Mouse (Mus musculus) heart, postnatal 14 days (tissue): Measurements from ENCODE around the gene Plscr4. TPM values are rescaled to one million over a fixed set of nuclear protein-coding genes. Genes with fewer than 3 reads are reported as not detected.

Experiments
- DNase-seq, 2 experiments: peaks; one replicate each; pipeline ENCODE4 v3.0.0; 2021 to 2022
- intact Hi-C: fragments of 180-260 bp; cut with DNase I; formaldehyde crosslinking; loops from one replicate; pipeline ENCODE4 v1.15.1; 2025
- total RNA-seq, 2 experiments: library from RNA; stranded (reverse); gene quantifications; 2 replicates each; pipeline ENCODE4 v1.2.3; 2021

Plscr4 gene
- total RNA-seq, 2 experiments from 2014 or later, result 10.4 to 12.2 TPM

DNA sequence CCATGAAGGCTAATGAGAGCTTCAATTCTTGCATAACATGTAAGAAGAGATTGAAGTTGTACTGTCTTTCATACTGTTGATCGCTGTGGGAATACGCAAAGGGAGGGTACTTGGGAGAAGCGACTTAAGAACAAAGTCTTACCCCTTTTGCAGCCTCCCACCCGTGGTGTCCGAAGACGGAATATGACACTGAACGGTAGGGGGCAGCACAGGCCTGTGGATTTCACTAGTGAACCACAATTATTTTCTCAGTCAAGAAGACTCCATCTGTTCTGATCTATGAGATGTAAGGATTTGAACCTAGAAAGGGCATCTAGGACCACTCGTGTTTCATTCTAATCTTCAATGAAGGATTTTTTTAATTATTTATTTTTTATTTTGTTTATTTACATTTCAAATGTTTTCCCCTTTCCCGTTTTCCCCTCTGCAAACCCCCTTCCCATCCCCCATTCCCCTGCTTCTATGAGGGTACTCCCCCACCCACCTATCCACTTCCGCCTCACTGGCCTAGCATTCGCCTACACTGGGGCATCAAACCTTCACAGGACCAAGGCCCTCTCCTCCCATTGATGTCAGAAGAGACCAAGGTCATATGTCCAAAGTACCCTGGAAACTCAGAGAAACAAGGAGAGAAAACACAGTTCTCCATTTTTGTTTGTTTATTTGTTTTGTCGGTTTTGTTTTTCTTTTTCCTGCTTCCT, 42.7 kb downstream of the Plscr4 start:
- intact Hi-C loops, result loop anchor here (1.0 to 5.0 kb wide), 4 partner anchors 42 to 378 kb away; partner anchors contain the start of gene Plod2
- peak; percentile 87 to 94 for DNase-seq

GRCm38 (mm10) chr9:92504256-92504655, 47.1 kb downstream of the Plscr4 start:
- DNase-seq, result no peak
- intact Hi-C loops, result loop anchor here (5.0 kb wide), 1 partner anchor 38 kb away; the partner anchor contains the start of gene Plod2

DNA sequence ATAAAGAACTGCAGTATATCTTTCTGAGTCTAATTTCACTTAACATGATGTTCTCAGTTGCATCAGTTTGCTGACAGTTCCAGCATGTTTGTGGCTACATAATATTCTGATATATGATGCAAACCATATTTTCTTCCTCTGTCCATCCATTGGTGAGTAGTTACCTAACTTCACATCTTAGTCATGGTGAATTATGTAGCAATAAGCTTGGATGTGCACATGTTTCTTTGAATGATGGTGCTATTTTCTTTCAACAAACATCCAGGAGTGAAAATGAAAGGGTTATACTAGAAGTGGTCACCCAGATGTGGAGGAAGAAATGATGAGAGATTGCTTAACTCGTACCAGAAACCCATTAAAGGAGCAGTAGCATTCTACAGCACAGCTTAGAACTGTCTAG, 47.7 kb downstream of the Plscr4 start:
- intact Hi-C loops, result loop anchor here (5.0 kb wide), 1 partner anchor 37 kb away; the partner anchor contains the start of gene Plod2
- no peak for DNase-seq

DNA sequence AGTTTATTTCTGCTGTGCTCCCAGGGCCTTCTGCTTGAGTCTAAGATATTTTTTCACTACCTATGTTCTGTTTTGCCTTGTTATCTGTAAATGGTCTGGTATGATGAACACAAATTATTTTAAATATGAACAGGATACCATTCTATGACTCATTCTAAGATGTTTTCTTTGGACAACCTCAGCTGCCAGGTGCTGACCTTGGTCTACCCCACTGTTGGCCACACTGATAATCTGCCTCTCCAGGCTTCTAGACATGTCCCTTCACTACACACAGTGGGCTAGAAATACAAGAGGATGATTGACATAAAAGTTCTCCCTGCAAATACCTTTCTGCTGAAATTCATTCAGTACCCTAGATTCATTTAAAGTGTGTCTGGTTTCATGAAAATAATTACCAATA, 54.5 kb downstream of the Plscr4 start:
- intact Hi-C loops, result no loop called here
- DNase-seq, result no peak

DNA sequence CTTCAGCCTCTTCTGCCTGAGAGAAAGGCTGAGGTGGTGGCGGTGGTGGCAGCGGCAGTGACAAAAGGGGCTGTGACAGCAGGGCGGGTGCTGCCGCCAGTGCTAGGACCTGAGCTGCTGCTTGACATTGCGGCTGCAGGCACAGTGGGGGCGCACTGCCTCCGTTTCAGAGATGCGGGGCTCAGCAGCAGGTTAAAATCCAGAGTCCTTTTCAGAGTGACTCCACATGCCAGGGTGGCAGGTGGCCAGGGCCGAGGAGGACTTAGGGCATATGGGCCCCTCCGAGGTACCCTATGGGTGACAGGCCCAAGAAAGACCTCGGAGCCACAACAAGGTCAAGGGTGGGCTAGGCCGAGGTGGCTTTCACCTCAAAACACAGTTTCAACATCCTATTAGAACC, 59.9 kb downstream of the Plscr4 start:
- intact Hi-C loops, result no loop called here
- no peak for DNase-seq

- DNase-seq, result no peak
- intact Hi-C loops, result no loop called here
Observed at GRCm38 (mm10) chr9:92520751-92521150, 63.6 kb downstream of the Plscr4 start.

- intact Hi-C loops, result no loop called here
- DNase-seq, result no peak
Observed at GRCm38 (mm10) chr9:92524506-92524905, 67.3 kb downstream of the Plscr4 start.

DNA sequence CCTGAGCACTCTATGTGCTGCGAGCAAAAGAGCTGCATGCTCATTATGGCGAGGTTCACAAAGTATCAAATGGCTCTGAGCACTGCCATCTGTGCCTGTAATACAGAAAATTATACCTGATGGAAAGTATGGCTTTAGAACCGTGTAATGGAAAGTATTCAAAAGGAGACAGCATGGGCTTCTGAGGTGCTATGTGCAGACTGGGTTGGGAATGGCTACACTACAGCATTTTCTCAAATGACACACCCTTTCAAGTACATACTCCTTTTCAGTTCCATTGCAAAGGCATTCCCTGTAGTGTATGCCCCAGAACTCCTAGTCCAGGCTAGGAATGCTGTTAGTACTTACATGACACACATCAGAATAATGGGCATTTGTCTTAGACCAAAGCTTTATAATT, 72.9 kb downstream of the Plscr4 start:
- DNase-seq, result no peak
- intact Hi-C loops, result no loop called here

DNA sequence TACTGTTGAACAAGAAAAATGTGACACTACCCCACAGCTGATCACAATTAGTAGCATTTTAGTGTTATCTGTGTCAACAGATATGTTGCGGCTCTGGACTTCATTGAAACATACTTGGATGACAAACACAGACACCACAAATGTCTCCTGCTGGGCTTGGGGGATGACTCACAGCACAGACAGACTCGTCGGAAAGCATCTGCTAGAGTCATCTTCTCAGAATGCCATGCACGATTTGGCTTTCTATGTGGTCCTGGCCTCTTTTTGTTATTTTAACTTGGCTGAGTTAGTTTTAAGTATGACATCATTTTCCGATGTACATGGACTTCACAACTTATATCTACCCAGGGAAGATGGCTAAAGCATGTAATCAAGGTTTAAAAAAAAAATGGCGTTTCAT, 80.6 kb downstream of the Plscr4 start:
- intact Hi-C loops, result no loop called here
- DNase-seq, result no peak

DNA sequence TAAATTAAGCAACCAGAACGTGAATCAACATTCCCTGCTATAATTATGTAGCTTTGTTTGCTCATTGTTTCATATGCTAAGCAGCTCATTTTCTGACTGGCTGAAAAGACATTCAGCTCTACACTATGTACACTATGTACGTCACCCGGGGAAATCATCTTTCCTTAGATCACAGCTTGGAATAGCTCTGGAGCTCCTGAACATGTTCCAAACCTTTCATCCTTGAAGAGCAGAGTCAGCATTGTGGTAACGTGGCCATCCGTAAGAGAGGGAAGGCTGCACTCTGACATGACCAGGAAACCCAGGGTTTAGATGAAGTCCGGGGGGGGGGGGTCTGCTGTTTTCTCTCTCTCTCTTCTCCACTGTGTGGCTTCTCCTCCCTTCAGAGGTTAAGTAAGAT, 81.0 kb downstream of the Plscr4 start:
- intact Hi-C loops, result no loop called here
- DNase-seq, result no peak

Other genes starting within 250 kb of the Plscr4 start
- 10 to 100 TPM; 11.7 to 11.8 TPM for gene Plscr1, start 207.6 kb upstream of the Plscr4 start, total RNA-seq
- gene Plscr2, start 181.8 kb upstream of the Plscr4 start, total RNA-seq, result 10 to 100 TPM; 25.2 to 26.8 TPM
- not detected for gene 1700057G04Rik, start 148.0 kb upstream of the Plscr4 start, total RNA-seq
- 10 to 100 TPM; 20.1 to 23.4 TPM for gene Plod2, start 84.8 kb downstream of the Plscr4 start, total RNA-seq